1 mouse cellular context compared by ENCODE assay signal in genomic region chr16:10448931-10449330, GRCm38 (mm10).
TF ChIP-seq lines count a peak whose summit lies in the region.

No protein-coding gene starts in this region.

TF ChIP-seq in CH12.LX, 34 proteins besides CTCF, POLR2A, EP300 and RAD21 (continued from another document):
- TF ChIP-seq MAZ (IDR thresholded peaks at IDR 0.05; ENCODE audit: low read depth, low read length) (peak; percentile 60; the same call in 1 of the 2 replicates), ZNF384 (IDR thresholded peaks at IDR 0.05; ENCODE audit: low read depth, low read length) (no peak), KAT2A (IDR thresholded peaks at IDR 0.05; ENCODE audit: insufficient replicate concordance, low read length) (no peak), USF1 (IDR thresholded peaks at IDR 0.05; ENCODE audit: low read depth, low read length) (no peak), MAX (IDR thresholded peaks at IDR 0.05; ENCODE audit: low read length) (peak; percentile 40; the same call in 1 of the 2 replicates), CHD1 (IDR thresholded peaks at IDR 0.05; ENCODE audit: low read depth, low read length) (0 out of 2 replicates have a peak, but pooled peaks have one; percentile 12)
